16 mouse cellular contexts compared by ENCODE assay signal in genomic region chr5:147702423-147702822, GRCm38 (mm10).
"Had no signal": no experiment of that assay in that cellular context is flagged by ENCODE, and none has a peak within 500 bp of the region (broad histone marks: within the 10 kb centered on the region; RNA-seq: fewer than 3 reads in every experiment).

No protein-coding gene starts in this region.

- DNase-seq: kidney, postnatal 4 days; lung, adult 2 months; lung, postnatal 36 days; retina, postnatal 1 day; thymus, adult 2 months; thymus, postnatal 25 days had no signal

- ATAC-seq: lung, postnatal 0 days; midbrain, embryonic 15.5 days had no signal

- H3K9me3 ChIP-seq: limb, embryonic 10.5 days; liver, embryonic 15.5 days; midbrain, embryonic 15.5 days; neural tube, embryonic 13.5 days; stomach, embryonic 15.5 days had no signal

- H3K27me3 ChIP-seq: liver, embryonic 15.5 days; stomach, embryonic 15.5 days had no signal

- H3K9ac ChIP-seq: liver, embryonic 15.5 days; midbrain, embryonic 15.5 days; neural tube, embryonic 13.5 days; stomach, embryonic 15.5 days had no signal

- H3K27ac ChIP-seq: left cerebral cortex, adult 2 months; limb, embryonic 10.5 days; liver, embryonic 15.5 days; midbrain, embryonic 15.5 days; neural tube, embryonic 13.5 days; stomach, embryonic 15.5 days had no signal

- H3K4me3 ChIP-seq: left cerebral cortex, adult 2 months; limb, embryonic 10.5 days; liver, embryonic 15.5 days; megakaryocyte, embryonic 14.5 days; midbrain, embryonic 15.5 days; neural tube, embryonic 13.5 days; stomach, embryonic 15.5 days had no signal

- H3K4me2 ChIP-seq: liver, embryonic 11.5 days; liver, embryonic 15.5 days; midbrain, embryonic 11.5 days; midbrain, embryonic 15.5 days; neural tube, embryonic 13.5 days; stomach, embryonic 15.5 days had no signal

- H3K36me3 ChIP-seq: limb, embryonic 10.5 days; liver, embryonic 15.5 days; midbrain, embryonic 15.5 days; neural tube, embryonic 13.5 days; stomach, embryonic 15.5 days had no signal

- H3K4me1 ChIP-seq: liver, embryonic 15.5 days; midbrain, embryonic 15.5 days; neural tube, embryonic 13.5 days; stomach, embryonic 15.5 days had no signal
